Mouse (Mus musculus) hindbrain, embryonic 13.5 days (tissue): Measurements from ENCODE around the gene Ifitm6. TPM values are rescaled to one million over a fixed set of nuclear protein-coding genes. Genes with fewer than 3 reads are reported as not detected.
"Not testable (repeated sequence)": the region's sequence is repeated elsewhere in the genome, so short reads cannot be mapped to it uniquely, and the experiment has no call there.

Experiments
- ATAC-seq: fragments of 200-750 bp; cut with Nextera tagmentation; 2 replicates; pipeline ENCODE4 v1.8.0; 2017; ENCODE audit warnings: moderate TSS enrichment; ENCODE audit not compliant: low FRiP score
- H3K27ac ChIP-seq: fragments of 300-500 bp; sonication (generic); 2 replicates; pipeline ENCODE4 v1.5.1; 2015; ENCODE audit warnings: inconsistent platforms, mild to moderate bottlenecking, moderate library complexity
- H3K27me3 ChIP-seq: fragments of 300-500 bp; sonication (generic); 2 replicates; pipeline ENCODE4 v1.6.1; 2015; ENCODE audit warnings: mild to moderate bottlenecking, inconsistent platforms
- H3K36me3 ChIP-seq: fragments of 300-500 bp; sonication (generic); 2 replicates; pipeline ENCODE4 v1.6.1; 2015; ENCODE audit warnings: mild to moderate bottlenecking, inconsistent platforms
- H3K4me1 ChIP-seq: fragments of 300-500 bp; sonication (generic); replicated peaks from 2 replicates; pipeline ENCODE4 v1.6.1; 2015; ENCODE audit warnings: inconsistent platforms
- H3K4me2 ChIP-seq: fragments of 300-500 bp; sonication (generic); 2 replicates; pipeline ENCODE4 v1.6.1; 2015; ENCODE audit warnings: inconsistent platforms, mild to moderate bottlenecking, moderate library complexity
- H3K4me3 ChIP-seq: fragments of 300-500 bp; sonication (generic); 2 replicates; pipeline ENCODE4 v1.5.1; 2015; ENCODE audit warnings: mild to moderate bottlenecking, inconsistent platforms
- H3K9ac ChIP-seq: fragments of 300-500 bp; sonication (generic); 2 replicates; pipeline ENCODE4 v1.6.1; 2015; ENCODE audit warnings: mild to moderate bottlenecking, inconsistent platforms
- H3K9me3 ChIP-seq: fragments of 300-500 bp; sonication (generic); 2 replicates; pipeline ENCODE4 v1.6.1; 2016; ENCODE audit warnings: inconsistent platforms
- WGBS: fragments of 180-500 bp; shearing (Covaris S2); methylation state at CpG from one replicate; pipeline ENCODE4 v1.1.7; 2015; 5-methylcytosine and 5-hydroxymethylcytosine counted together
- polyA plus RNA-seq: library from polyadenylated mRNA; unstranded; fragments of >200 nt; fragmentation: Nextera tagmentation; extraction: Ambion mirVana; gene quantifications from 2 replicates; pipeline ENCODE4 v1.2.1, GENCODE M21; 2015

The Ifitm6 gene
- polyA plus RNA-seq, 1 experiment from 2014 or later = 0.53 TPM

GRCm38 (mm10) chr7:140998853-140999700 lies 18.6 kb downstream of the Ifitm6 start:
- no peaks in the 10 kb centered on the region for H3K36me3 ChIP-seq
- no peaks in the 10 kb centered on the region for H3K4me1 ChIP-seq
- H3K27ac ChIP-seq = no peak overlapping the region
- no peaks in the 10 kb centered on the region for H3K9me3 ChIP-seq
- no peak overlapping the region for H3K4me3 ChIP-seq
- H3K27me3 ChIP-seq = no peaks in the 10 kb centered on the region
- H3K9ac ChIP-seq = no peak overlapping the region
- WGBS = 92% methylated on average over 11 of the region's 11 CpGs
- no peak for ATAC-seq
- H3K4me2 ChIP-seq = no peak overlapping the region

GRCm38 (mm10) chr7:140997817-140998216 lies 19.9 kb downstream of the Ifitm6 start:
- 80% methylated on average over 1 of the region's 1 CpGs for WGBS
- Histone ChIP-seq H3K4me3 (no peak overlapping the region), H3K9ac (no peak overlapping the region), H3K36me3 (no peaks in the 10 kb centered on the region), H3K4me2 (no peak overlapping the region), H3K9me3 (no peaks in the 10 kb centered on the region), H3K4me1 (no peaks in the 10 kb centered on the region), H3K27me3 (no peaks in the 10 kb centered on the region), H3K27ac (no peak overlapping the region)
- ATAC-seq = no peak

- WGBS = 89% methylated on average over 14 of the region's 14 CpGs
- Histone ChIP-seq H3K9me3 (no peaks in the 10 kb centered on the region), H3K4me2 (no peak overlapping the region), H3K27me3 (no peaks in the 10 kb centered on the region), H3K4me1 (no peaks in the 10 kb centered on the region), H3K36me3 (no peaks in the 10 kb centered on the region), H3K9ac (no peak overlapping the region), H3K4me3 (no peak overlapping the region), H3K27ac (no peak overlapping the region)
- ATAC-seq = no peak
These were observed 26.5 kb downstream of the Ifitm6 start for GRCm38 (mm10) chr7:140991117-140991689.

GRCm38 (mm10) chr7:140990622-140991021 lies 27.1 kb downstream of the Ifitm6 start:
- Histone ChIP-seq H3K4me3 (no peak overlapping the region), H3K9me3 (no peaks in the 10 kb centered on the region), H3K4me1 (no peaks in the 10 kb centered on the region), H3K27me3 (no peaks in the 10 kb centered on the region), H3K27ac (no peak overlapping the region), H3K4me2 (no peak overlapping the region), H3K9ac (no peak overlapping the region), H3K36me3 (no peaks in the 10 kb centered on the region)
- WGBS = 75% methylated on average over 5 of the region's 5 CpGs
- no peak for ATAC-seq

GRCm38 (mm10) chr7:140990185-140990584 lies 27.5 kb downstream of the Ifitm6 start:
- Histone ChIP-seq H3K27ac (no peak overlapping the region), H3K9me3 (no peaks in the 10 kb centered on the region), H3K27me3 (no peaks in the 10 kb centered on the region), H3K4me2 (no peak overlapping the region), H3K4me1 (no peaks in the 10 kb centered on the region), H3K36me3 (no peaks in the 10 kb centered on the region), H3K4me3 (no peak overlapping the region), H3K9ac (no peak overlapping the region)
- no peak for ATAC-seq
- 83% methylated on average over 6 of the region's 6 CpGs for WGBS

DNA sequence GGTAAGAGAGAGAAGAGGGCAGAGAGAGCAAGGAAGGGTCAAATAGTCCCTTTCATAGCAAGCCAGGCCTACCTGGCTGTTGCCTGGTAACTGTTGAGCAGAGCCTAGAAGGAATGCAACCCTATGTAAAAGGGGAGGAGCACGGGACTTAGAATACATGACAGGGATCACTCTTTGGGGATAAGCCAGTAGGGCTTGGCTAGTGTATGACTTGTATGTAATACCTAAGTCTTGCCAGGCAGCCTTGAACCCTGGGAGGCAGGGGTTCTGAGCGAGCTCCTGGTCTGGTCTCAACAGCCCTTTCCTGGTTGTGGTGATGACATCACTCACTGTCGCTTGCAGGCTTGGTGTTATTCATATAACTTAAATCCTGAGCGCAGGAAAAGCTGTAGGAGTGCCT lies 28.7 kb downstream of the Ifitm6 start:
- ATAC-seq = no peak
- H3K36me3 ChIP-seq = no peaks in the 10 kb centered on the region
- no peak overlapping the region for H3K4me2 ChIP-seq
- no peak overlapping the region for H3K9ac ChIP-seq
- no peaks in the 10 kb centered on the region for H3K9me3 ChIP-seq
- H3K27me3 ChIP-seq = no peaks in the 10 kb centered on the region
- H3K27ac ChIP-seq = no peak overlapping the region
- no peak overlapping the region for H3K4me3 ChIP-seq
- no peaks in the 10 kb centered on the region for H3K4me1 ChIP-seq
- WGBS = 77% methylated on average over 4 of the region's 4 CpGs

DNA sequence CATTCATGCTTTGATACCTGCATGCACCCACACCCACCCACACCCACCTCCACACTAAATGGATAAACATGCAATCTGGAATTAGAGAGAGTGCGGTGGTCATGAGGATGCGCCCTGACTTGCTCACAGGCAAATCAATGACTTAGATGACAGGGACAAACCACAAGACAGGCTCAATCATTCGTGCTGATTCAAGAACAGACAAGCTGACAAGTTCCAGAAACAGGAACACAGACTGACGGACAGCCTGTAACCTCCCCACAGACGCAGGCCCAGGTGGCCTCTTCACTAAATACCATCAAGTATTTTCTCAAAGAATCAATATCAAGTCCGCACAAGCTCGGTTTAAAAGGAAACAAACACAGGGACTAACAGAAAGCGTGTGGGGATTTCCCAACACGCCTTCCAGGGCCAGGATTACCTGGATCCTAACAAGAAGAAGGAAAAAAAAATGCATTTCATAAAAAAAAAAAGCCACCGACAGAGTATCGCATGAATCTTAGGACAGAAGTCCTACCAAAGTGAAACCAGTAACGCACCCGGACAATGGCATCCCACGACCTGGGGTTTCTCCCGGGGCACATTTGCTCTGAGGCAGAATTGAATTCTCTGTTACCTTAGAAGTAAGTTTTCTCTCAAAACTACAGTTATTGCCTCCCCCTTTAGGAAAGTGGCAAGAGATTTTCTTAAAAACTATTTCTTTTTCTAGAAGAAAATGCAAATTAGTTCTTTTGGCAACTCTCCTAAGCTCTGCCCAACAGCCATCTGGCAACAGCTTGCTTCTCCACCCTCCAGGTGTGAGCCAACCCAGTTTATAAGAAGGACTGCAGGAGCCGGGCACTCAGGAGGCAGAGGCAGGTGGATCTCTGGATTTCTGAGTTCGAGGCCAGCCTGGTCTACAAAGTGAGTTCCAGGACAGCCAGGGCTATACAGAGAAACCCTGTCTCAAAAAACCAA lies 30.3 kb downstream of the Ifitm6 start:
- no peak for ATAC-seq
- no peaks in the 10 kb centered on the region for H3K9me3 ChIP-seq
- no peaks in the 10 kb centered on the region for H3K4me1 ChIP-seq
- no peak overlapping the region for H3K4me2 ChIP-seq
- no peaks in the 10 kb centered on the region for H3K36me3 ChIP-seq
- no peaks in the 10 kb centered on the region for H3K27me3 ChIP-seq
- H3K4me3 ChIP-seq = no peak overlapping the region
- no peak overlapping the region for H3K27ac ChIP-seq
- WGBS = 87% methylated on average over 17 of the region's 17 CpGs
- no peak overlapping the region for H3K9ac ChIP-seq

DNA sequence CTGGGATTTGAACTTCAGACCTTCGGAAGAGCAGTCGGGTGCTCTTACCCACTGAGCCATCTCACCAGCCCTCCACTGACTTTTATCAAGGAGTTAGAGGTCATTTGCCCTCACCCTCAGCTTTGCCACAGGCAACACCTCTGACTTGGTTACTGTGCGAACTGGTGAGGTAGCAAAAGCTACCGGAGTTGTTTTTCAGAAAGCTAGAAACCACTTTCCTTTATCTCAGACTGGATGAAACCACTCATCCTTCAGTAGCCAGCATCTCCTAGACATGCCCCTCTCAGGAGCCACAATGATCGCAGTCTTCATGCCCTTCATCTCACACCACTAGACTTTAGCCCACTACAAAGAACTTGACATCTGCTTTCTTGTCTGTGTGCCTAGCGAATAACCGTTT lies 34.8 kb downstream of the Ifitm6 start:
- Histone ChIP-seq H3K4me2 (no peak overlapping the region), H3K4me3 (no peak overlapping the region), H3K27me3 (no peaks in the 10 kb centered on the region), H3K36me3 (no peaks in the 10 kb centered on the region), H3K9ac (no peak overlapping the region), H3K27ac (no peak overlapping the region), H3K4me1 (no peaks in the 10 kb centered on the region), H3K9me3 (no peaks in the 10 kb centered on the region)
- no peak for ATAC-seq
- WGBS = 91% methylated on average over 7 of the region's 7 CpGs

- H3K4me1 ChIP-seq = no peaks in the 10 kb centered on the region
- H3K27me3 ChIP-seq = no peaks in the 10 kb centered on the region
- no peak overlapping the region for H3K4me2 ChIP-seq
- H3K9me3 ChIP-seq = no peaks in the 10 kb centered on the region
- ATAC-seq = no peak
- no peak overlapping the region for H3K9ac ChIP-seq
- H3K36me3 ChIP-seq = no peaks in the 10 kb centered on the region
- 91% methylated on average over 8 of the region's 8 CpGs for WGBS
- no peak overlapping the region for H3K27ac ChIP-seq
- H3K4me3 ChIP-seq = no peak overlapping the region
These were observed 36.0 kb downstream of the Ifitm6 start for GRCm38 (mm10) chr7:140981704-140982103.

DNA sequence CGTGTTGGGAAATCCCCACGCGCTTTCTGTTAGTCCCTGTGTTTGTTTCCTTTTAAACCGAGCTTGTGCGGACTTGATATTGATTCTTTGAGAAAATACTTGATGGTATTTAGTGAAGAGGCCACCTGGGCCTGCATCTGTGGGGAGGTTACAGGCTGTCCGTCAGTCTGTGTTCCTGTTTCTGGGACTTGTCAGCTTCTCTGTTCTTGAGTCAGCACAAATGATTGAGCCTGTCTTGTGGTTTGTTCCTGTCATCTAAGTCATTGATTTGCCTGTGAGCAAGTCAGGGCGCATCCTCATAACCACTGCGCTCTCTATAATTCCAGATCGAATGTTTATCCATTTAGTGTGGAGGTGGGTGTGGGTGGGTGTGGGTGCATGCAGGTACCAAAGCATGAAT lies 41.0 kb downstream of the Ifitm6 start:
- not testable (repeated sequence) for ATAC-seq, H3K36me3 ChIP-seq, H3K27ac ChIP-seq, H3K4me3 ChIP-seq, H3K27me3 ChIP-seq, H3K4me1 ChIP-seq, H3K4me2 ChIP-seq, H3K9ac ChIP-seq, H3K9me3 ChIP-seq
- WGBS = 90% methylated on average over 9 of the region's 9 CpGs

DNA sequence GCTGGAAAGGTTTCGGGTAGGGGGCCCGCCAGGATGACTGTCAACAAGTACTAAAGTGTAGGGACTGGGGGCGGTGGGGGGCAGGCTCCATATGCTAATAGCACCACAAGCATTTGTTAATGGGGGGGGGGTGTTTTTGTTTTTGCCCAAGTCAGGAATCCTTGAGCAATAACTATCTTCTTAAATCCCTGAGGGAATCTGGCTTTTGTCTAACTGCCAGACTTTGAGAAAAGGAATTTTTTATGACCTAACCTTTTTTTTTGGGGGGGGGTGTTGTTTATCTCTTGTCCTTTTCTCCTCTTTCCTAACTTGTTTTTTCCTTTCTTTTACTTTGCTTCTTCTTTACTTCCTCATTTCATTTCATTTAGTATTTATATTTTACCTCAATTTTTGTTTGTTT lies 42.3 kb downstream of the Ifitm6 start:
- H3K4me2 ChIP-seq = no peak overlapping the region
- H3K9me3 ChIP-seq = no peaks in the 10 kb centered on the region
- peaks cover 9% of the 10 kb centered on the region; the same call in 1 of the 2 replicates for H3K4me1 ChIP-seq
- 0 out of 2 replicates have a peak, but pooled peaks cover 2% of the 10 kb centered on the region for H3K27me3 ChIP-seq
- no peak overlapping the region for H3K4me3 ChIP-seq
- no peak overlapping the region for H3K9ac ChIP-seq
- ATAC-seq = no peak
- no peak overlapping the region for H3K27ac ChIP-seq
- no peaks in the 10 kb centered on the region for H3K36me3 ChIP-seq
- 30% methylated on average over 3 of the region's 3 CpGs for WGBS

DNA sequence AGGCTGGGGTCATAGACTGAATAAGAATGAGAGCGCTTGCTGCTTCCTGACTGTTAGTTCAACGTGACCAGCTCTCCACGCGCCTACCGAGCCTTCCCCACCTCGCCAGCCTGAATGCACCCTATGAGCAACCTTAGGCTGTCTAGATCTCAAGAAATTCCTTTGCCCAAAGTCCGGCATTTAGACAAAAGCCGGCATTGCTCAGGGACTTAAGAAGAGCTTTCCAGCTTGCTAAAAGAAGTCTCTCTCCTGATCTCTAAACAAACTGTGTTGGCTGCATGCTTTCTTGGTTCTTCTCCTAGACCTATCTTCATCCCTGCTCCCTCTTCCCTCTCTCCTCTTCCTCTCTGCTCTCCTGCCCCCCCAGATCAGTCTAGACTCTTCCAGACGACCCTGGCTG lies 42.8 kb downstream of the Ifitm6 start:
- H3K9me3 ChIP-seq = no peaks in the 10 kb centered on the region
- peaks cover 9% of the 10 kb centered on the region; the same call in 1 of the 2 replicates for H3K4me1 ChIP-seq
- no peak overlapping the region for H3K4me3 ChIP-seq
- WGBS = 15% methylated on average over 9 of the region's 9 CpGs
- no peak overlapping the region for H3K27ac ChIP-seq
- ATAC-seq = no peak
- no peak overlapping the region for H3K9ac ChIP-seq
- H3K27me3 ChIP-seq = 0 out of 2 replicates have a peak, but pooled peaks cover 7% of the 10 kb centered on the region
- H3K36me3 ChIP-seq = no peaks in the 10 kb centered on the region
- no peak overlapping the region for H3K4me2 ChIP-seq
